Comparison of ENCODE assay signal across 19 mouse cellular contexts in the genomic region with DNA sequence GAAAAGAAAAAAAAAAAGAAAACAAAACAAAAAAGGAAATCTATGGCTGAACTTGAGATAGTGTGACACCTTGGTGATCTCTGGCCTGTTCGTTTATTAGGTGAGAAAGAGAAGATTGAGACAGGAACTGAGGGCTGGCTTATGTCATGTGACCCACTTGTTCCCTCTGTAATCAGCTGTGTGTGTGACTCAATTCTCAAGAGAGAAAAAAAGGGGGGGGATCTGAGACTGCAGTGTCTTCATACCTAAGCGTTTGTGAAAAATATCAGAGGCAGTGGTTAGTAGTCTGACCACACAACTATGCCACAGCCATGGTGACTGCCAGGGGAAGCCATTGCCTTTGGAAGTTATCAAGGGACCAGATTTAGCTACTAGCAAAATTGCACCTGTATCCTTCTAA.
A peak's percentile ranks its signal among the peaks of the same experiment; 100 is the strongest.
DNase-seq lines count a peak whose midpoint lies in the region; ATAC-seq lines count a peak whose summit lies in the region.
"Had no signal": no experiment of that assay in that cellular context is flagged by ENCODE, and none has a peak within 500 bp of the region (broad histone marks: within the 10 kb centered on the region; RNA-seq: fewer than 3 reads in every experiment).

No protein-coding gene starts in this region.

- no peak overlapping the region for H3K4me2 ChIP-seq in midbrain, embryonic 14.5 days (ENCODE audit: low read length)
- H3K4me2 ChIP-seq in midbrain, embryonic 16.5 days (ENCODE audit: low read length), result no peak overlapping the region
- H3K4me2 ChIP-seq: limb, embryonic 13.5 days; liver, embryonic 15.5 days; midbrain, embryonic 11.5 days had no signal

- no peaks in the 10 kb centered on the region for H3K27me3 ChIP-seq in midbrain, embryonic 14.5 days (ENCODE audit: control insufficient read depth, insufficient read depth, low read length)
- H3K27me3 ChIP-seq in midbrain, embryonic 16.5 days (ENCODE audit: control insufficient read depth, insufficient read depth, low read depth, low read length), result no peaks in the 10 kb centered on the region
- H3K27me3 ChIP-seq: limb, embryonic 13.5 days; liver, embryonic 15.5 days had no signal

- H3K27ac ChIP-seq in midbrain, embryonic 14.5 days (replicated peaks; ENCODE audit: low read depth, low read length), result peak overlapping the region; percentile 21; the same call in 1 of the 2 replicates
- no peak overlapping the region; the same call in 1 of the 2 replicates for H3K27ac ChIP-seq in midbrain, embryonic 16.5 days (ENCODE audit: low read length)
- H3K27ac ChIP-seq: heart, adult 2 months; limb, embryonic 13.5 days; liver, embryonic 15.5 days had no signal

- no peak for ATAC-seq in midbrain, embryonic 14.5 days (ENCODE audit: low FRiP score, low TSS enrichment)
- no peak for ATAC-seq in midbrain, embryonic 16.5 days
- ATAC-seq in neutrophil, adult 5-6 weeks (ENCODE audit: extremely low read depth, insufficient number of reproducible peaks, low FRiP score, poor library complexity, severe bottlenecking), result peak; percentile 82
- ATAC-seq: forebrain, postnatal 0 days had no signal

- H3K4me3 ChIP-seq in midbrain, embryonic 14.5 days (replicated peaks; ENCODE audit: low read depth, low read length), result no peak overlapping the region
- H3K4me3 ChIP-seq in midbrain, embryonic 16.5 days (ENCODE audit: low read depth, low read length), result no peak overlapping the region
- H3K4me3 ChIP-seq: heart, adult 2 months; limb, embryonic 13.5 days; liver, embryonic 15.5 days; myocyte had no signal

- no peaks in the 10 kb centered on the region; the same call in 1 of the 2 replicates for H3K9me3 ChIP-seq in midbrain, embryonic 14.5 days (ENCODE audit: control insufficient read depth, low read length)
- H3K9me3 ChIP-seq in midbrain, embryonic 16.5 days (replicated peaks; ENCODE audit: control insufficient read depth, low read length, poor library complexity, severe bottlenecking), result no peaks in the 10 kb centered on the region
- H3K9me3 ChIP-seq: limb, embryonic 13.5 days; liver, embryonic 15.5 days had no signal

- DNase-seq in midbrain, embryonic 14.5 days, result no peak
- peak; percentile 33 for DNase-seq in CD4-positive, CD25-positive, alpha-beta regulatory T cell, adult 2 months (ENCODE audit: low read depth, low spot score)
- peak; percentile 13 for DNase-seq in c-Kit-positive CD71-negative TER-119-negative erythroid progenitor cells, embryonic 14.5 days (ENCODE audit: low read depth)
- no peak for DNase-seq in embryo, embryonic 9.5 days (ENCODE audit: extremely low spot score)
- DNase-seq in urinary bladder, postnatal 36 days (ENCODE audit: low spot score in 2 of 2), result no peak
- DNase-seq: adrenal gland, adult 8-10 months; cerebellum, adult 8-10 months; forebrain, postnatal 0 days; heart, adult 2 months; kidney, adult 18-20 months; kidney, postnatal 14 days; layer of hippocampus, adult 9-11 months; lung, postnatal 10 days had no signal

- no peaks in the 10 kb centered on the region for H3K36me3 ChIP-seq in midbrain, embryonic 14.5 days (ENCODE audit: control insufficient read depth, insufficient read depth, low read length)
- no peaks in the 10 kb centered on the region for H3K36me3 ChIP-seq in midbrain, embryonic 16.5 days (ENCODE audit: control insufficient read depth, insufficient read depth, low read length)
- H3K36me3 ChIP-seq: limb, embryonic 13.5 days; liver, embryonic 15.5 days had no signal

- no peak overlapping the region for H3K9ac ChIP-seq in midbrain, embryonic 14.5 days (replicated peaks; ENCODE audit: low read length)
- H3K9ac ChIP-seq in midbrain, embryonic 16.5 days (ENCODE audit: low read depth, low read length), result no peak overlapping the region
- H3K9ac ChIP-seq: forebrain, postnatal 0 days; limb, embryonic 13.5 days; liver, embryonic 15.5 days had no signal

- WGBS in midbrain, embryonic 14.5 days, result 48% methylated on average over 2 of the region's 2 CpGs
- WGBS in midbrain, embryonic 16.5 days, result 40% methylated on average over 2 of the region's 2 CpGs

- H3K4me1 ChIP-seq in midbrain, embryonic 14.5 days (ENCODE audit: control insufficient read depth, insufficient read depth, low read length), result peaks cover 17% of the 10 kb centered on the region
- H3K4me1 ChIP-seq in midbrain, embryonic 16.5 days (ENCODE audit: control insufficient read depth, insufficient read depth, low read length), result peaks cover 27% of the 10 kb centered on the region
- H3K4me1 ChIP-seq: liver, embryonic 15.5 days had no signal

Comparison
In these comparisons a context has a peak if more than half of its experiments do, and no peak if none do; other contexts are left out.
1. DNase-seq: peak in CD4-positive, CD25-positive, alpha-beta regulatory T cell, adult 2 months (single experiment) and c-Kit-positive CD71-negative TER-119-negative erythroid progenitor cells, embryonic 14.5 days (single experiment); none in midbrain, embryonic 14.5 days (single experiment), embryo, embryonic 9.5 days (single experiment) and urinary bladder, postnatal 36 days (0 of 2).